Mouse (Mus musculus) liver, embryonic 15.5 days (tissue): ENCODE data around the gene Diras2. TPM values are rescaled to one million over a fixed set of nuclear protein-coding genes. Genes with fewer than 3 reads are reported as not detected.
"Not testable (repeated sequence)": the region's sequence is repeated elsewhere in the genome, so short reads cannot be mapped to it uniquely, and the experiment has no call there.

Source experiments
- ATAC-seq: fragments of 200-750 bp; cut with Nextera tagmentation; 2 replicates; pipeline ENCODE4 v1.8.0; 2017; ENCODE audit warnings: moderate number of reproducible peaks, mild to moderate bottlenecking, moderate library complexity; ENCODE audit not compliant: insufficient read depth
- H3K27ac ChIP-seq: fragments of 300-500 bp; sonication (generic); replicated peaks from 2 replicates; pipeline ENCODE4 v1.5.1; 2015; ENCODE audit warnings: mild to moderate bottlenecking, inconsistent platforms
- H3K27me3 ChIP-seq: fragments of 300-500 bp; sonication (generic); 2 replicates; pipeline ENCODE4 v1.6.1; 2015; ENCODE audit warnings: mild to moderate bottlenecking, inconsistent platforms
- H3K36me3 ChIP-seq: fragments of 300-500 bp; sonication (generic); replicated peaks from 2 replicates; pipeline ENCODE4 v1.6.1; 2015; ENCODE audit warnings: moderate library complexity, mild to moderate bottlenecking, inconsistent platforms
- H3K4me1 ChIP-seq: fragments of 300-500 bp; sonication (generic); replicated peaks from 2 replicates; pipeline ENCODE4 v1.6.1; 2015; ENCODE audit warnings: inconsistent platforms
- H3K4me2 ChIP-seq: fragments of 300-500 bp; sonication (generic); 2 replicates; pipeline ENCODE4 v1.6.1; 2015; ENCODE audit warnings: moderate library complexity, mild to moderate bottlenecking, inconsistent platforms
- H3K4me3 ChIP-seq: fragments of 300-500 bp; sonication (generic); replicated peaks from 2 replicates; pipeline ENCODE4 v1.5.1; 2015; ENCODE audit warnings: mild to moderate bottlenecking, inconsistent platforms
- H3K9ac ChIP-seq: fragments of 300-500 bp; sonication (generic); 2 replicates; pipeline ENCODE4 v1.6.1; 2015; ENCODE audit warnings: moderate library complexity, mild to moderate bottlenecking, inconsistent platforms
- H3K9me3 ChIP-seq: fragments of 300-500 bp; sonication (generic); replicated peaks from 2 replicates; pipeline ENCODE4 v1.6.1; 2016; ENCODE audit warnings: inconsistent platforms
- WGBS: fragments of 180-500 bp; shearing (Covaris S2); methylation state at CpG from one replicate; pipeline ENCODE4 v1.1.7; 2015; ENCODE audit warnings: mixed read lengths; ENCODE audit not compliant: insufficient replicate concordance; 5-methylcytosine and 5-hydroxymethylcytosine counted together
- polyA plus RNA-seq: library from polyadenylated mRNA; unstranded; fragments of >200 nt; fragmentation: Nextera tagmentation; extraction: Ambion mirVana; gene quantifications from 2 replicates; pipeline ENCODE4 v1.2.1, GENCODE M21; 2015

Gene Diras2
- polyA plus RNA-seq, 1 experiment from 2014 or later, result 0.05 TPM

DNA sequence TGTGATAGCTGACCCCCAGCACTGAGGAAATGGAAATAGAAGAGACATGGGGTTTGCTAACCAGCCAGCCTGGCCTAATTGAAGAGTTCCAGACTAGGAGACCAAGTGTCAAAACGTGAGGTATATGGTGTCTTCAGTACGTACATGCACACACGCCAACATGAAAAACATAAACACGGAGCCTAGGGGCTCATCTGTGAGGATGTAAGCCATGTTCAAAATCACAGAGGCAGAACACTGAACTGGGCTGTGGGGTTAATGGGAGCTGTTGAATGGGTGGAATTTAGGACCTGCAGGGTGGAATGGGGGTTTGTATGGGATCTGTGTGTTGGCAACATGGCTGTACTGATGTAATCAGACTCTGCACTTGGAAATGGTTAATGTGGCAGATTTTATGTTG lies 14.5 kb downstream of the Diras2 start:
- 68% methylated on average over 4 of the region's 4 CpGs for WGBS
- Histone ChIP-seq H3K4me1 (no peaks in the 10 kb centered on the region), H3K9ac (no peak overlapping the region), H3K36me3 (no peaks in the 10 kb centered on the region), H3K4me3 (no peak overlapping the region), H3K27ac (no peak overlapping the region), H3K4me2 (no peak overlapping the region), H3K27me3 (no peaks in the 10 kb centered on the region), H3K9me3 (no peaks in the 10 kb centered on the region)
- no peak for ATAC-seq

DNA sequence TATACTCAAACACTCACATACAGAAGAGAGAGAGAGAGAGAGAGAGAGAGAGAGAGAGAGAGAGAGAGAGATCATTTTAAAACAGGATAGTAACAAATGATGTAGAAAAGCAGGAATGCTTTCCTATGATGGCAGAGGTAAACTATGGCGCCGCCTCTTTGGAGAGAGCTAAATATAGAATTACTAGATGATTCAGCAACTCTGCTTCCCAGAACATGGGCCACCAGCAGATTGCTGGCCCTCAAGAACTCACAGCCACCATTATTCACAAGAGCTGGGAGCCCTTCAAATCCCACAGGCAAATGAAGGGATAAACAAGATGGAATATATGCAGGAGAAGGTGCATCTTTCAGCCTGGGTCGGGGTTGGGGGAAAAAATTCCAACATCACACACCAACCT lies 15.0 kb downstream of the Diras2 start:
- no peak overlapping the region for H3K4me2 ChIP-seq
- ATAC-seq, result no peak
- H3K4me3 ChIP-seq, result no peak overlapping the region
- H3K27ac ChIP-seq, result no peak overlapping the region
- no peak overlapping the region for H3K9ac ChIP-seq
- H3K9me3 ChIP-seq, result no peaks in the 10 kb centered on the region
- H3K4me1 ChIP-seq, result no peaks in the 10 kb centered on the region
- WGBS, result 50% methylated on average over 3 of the region's 3 CpGs
- no peaks in the 10 kb centered on the region for H3K27me3 ChIP-seq
- no peaks in the 10 kb centered on the region for H3K36me3 ChIP-seq

GRCm38 (mm10) chr13:52513554-52513953 lies 17.5 kb downstream of the Diras2 start:
- H3K4me1 ChIP-seq, result no peaks in the 10 kb centered on the region
- WGBS, result 55% methylated on average over 3 of the region's 3 CpGs
- H3K27me3 ChIP-seq, result no peaks in the 10 kb centered on the region
- no peak overlapping the region for H3K27ac ChIP-seq
- H3K36me3 ChIP-seq, result no peaks in the 10 kb centered on the region
- no peak overlapping the region for H3K9ac ChIP-seq
- no peak overlapping the region for H3K4me3 ChIP-seq
- no peak for ATAC-seq
- no peak overlapping the region for H3K4me2 ChIP-seq
- no peaks in the 10 kb centered on the region for H3K9me3 ChIP-seq

DNA sequence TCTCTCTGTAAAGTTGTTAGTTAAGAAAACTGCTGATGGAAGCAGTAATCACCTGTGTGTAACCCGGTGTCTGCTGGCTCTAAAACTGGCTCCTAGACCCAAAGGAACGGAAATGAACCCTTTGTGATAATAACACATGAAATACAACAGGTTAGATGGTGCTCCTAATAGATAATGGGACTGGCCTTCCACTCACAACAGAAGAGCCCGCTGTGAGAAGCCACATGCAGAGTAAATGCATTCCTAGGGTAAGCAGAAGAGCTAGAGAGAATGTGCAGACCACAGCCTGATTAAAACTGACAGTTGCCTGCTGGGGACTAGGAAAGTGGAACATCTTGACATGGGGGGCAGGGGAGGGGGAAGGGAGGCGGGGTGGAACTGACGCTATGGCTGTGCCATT lies 18.7 kb downstream of the Diras2 start:
- H3K9me3 ChIP-seq, result no peaks in the 10 kb centered on the region
- H3K4me1 ChIP-seq, result no peaks in the 10 kb centered on the region
- 31% methylated on average over 5 of the region's 5 CpGs for WGBS
- no peak for ATAC-seq
- H3K4me3 ChIP-seq, result no peak overlapping the region
- no peak overlapping the region for H3K4me2 ChIP-seq
- H3K36me3 ChIP-seq, result no peaks in the 10 kb centered on the region
- no peak overlapping the region for H3K27ac ChIP-seq
- H3K9ac ChIP-seq, result no peak overlapping the region
- H3K27me3 ChIP-seq, result no peaks in the 10 kb centered on the region

DNA sequence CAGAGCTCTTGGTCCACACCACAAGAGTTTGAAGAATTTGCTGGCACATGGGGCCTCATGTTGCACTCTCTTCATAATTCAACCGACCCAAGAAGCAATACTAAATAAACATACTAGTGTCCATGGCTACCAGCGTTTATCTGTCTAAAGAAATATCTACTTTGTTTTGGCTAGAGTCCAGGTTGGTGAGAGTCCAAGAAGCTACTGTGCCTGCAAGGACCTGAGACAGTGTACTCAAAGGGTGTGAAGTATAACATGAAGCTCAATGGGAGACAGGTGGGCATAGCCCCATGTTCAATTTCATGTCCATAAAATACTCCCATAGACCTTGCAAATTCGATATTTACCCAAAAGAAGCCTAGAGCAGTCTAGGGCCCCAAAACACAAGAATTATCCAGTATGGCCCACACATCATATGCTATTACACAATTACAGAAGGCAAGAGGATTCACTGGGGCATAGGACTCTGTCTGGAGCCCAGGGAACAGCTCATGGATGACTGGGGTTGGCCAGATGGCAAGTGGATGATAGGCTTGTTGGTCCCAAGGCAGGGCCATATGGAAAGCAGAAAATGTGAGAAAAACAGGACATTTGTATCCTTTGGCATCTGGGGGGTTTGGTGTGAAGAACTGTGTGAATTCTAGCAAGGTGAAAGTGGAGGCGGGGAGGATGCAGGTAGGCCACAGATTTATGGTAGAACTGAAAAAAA lies 20.8 kb downstream of the Diras2 start:
- H3K4me2 ChIP-seq, result no peak overlapping the region
- H3K27me3 ChIP-seq, result no peaks in the 10 kb centered on the region
- H3K36me3 ChIP-seq, result no peaks in the 10 kb centered on the region
- H3K4me3 ChIP-seq, result no peak overlapping the region
- ATAC-seq, result no peak
- no peak overlapping the region for H3K9ac ChIP-seq
- no peaks in the 10 kb centered on the region for H3K9me3 ChIP-seq
- 60% methylated on average over 4 of the region's 4 CpGs for WGBS
- H3K4me1 ChIP-seq, result no peaks in the 10 kb centered on the region
- H3K27ac ChIP-seq, result no peak overlapping the region

DNA sequence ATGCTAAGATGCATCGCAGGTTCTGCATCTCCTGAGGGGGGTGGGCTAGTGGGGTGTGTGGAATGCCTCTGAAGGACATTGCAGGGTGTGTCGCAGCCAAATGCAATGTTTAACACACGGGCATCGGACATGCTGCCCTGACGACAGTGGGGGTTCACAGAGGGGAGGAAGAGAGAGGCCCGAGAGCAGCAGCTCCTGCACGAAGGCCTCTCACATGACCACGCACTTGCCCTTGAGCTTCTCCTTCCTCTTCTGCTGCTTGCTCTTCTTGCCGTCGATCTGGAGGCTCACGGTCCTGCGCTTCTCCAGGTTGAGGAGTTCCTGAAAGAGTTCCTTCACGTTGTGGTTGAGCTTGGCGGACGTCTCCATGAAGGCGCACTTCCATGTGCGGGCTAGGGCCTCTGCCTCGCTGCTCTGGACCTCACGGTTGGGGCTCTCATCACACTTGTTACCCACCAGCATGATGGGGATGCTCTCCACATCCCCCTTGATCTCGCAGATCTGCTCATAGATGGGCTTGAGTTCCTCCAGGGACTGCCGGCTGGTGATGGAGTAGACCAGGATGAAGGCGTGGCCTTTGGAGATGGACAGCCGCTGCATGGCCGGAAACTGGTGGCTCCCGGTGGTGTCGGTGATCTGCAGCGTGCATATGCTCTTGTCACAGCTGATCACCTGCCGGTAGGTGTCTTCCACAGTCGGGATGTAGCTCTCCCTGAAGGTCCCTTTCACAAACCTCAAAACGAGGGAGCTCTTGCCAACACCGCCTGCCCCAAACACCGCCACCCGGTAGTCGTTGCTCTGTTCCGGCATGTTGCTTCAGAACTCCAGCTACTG lies 23.4 kb downstream of the Diras2 start:
- H3K4me3 ChIP-seq, result no peak overlapping the region
- no peaks in the 10 kb centered on the region for H3K9me3 ChIP-seq
- ATAC-seq, result no peak
- H3K4me1 ChIP-seq, result no peaks in the 10 kb centered on the region
- WGBS, result 62% methylated on average over 35 of the region's 35 CpGs
- no peaks in the 10 kb centered on the region for H3K27me3 ChIP-seq
- no peak overlapping the region for H3K27ac ChIP-seq
- no peak overlapping the region for H3K4me2 ChIP-seq
- no peak overlapping the region for H3K9ac ChIP-seq
- no peaks in the 10 kb centered on the region for H3K36me3 ChIP-seq

DNA sequence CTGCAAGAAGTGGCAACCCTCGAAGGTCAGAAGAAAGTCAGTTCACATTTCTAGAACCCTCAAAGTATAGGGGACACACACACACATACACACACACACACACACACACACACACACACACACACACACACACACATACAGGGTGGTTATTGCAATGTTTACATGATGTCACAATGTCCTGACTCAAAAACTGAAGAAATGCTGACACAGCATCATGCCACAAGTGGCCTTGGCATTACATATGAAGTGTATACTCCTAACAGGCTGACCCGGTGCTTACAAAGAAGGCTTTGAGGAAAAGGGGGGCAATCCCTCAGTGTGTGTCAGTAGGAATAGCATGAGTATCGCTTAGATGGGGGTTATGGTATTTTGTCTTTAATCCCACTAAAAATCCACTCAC lies 24.3 kb downstream of the Diras2 start:
- 54% methylated on average over 3 of the region's 3 CpGs for WGBS
- not testable (repeated sequence) for H3K4me1 ChIP-seq, H3K4me3 ChIP-seq, ATAC-seq, H3K27ac ChIP-seq, H3K4me2 ChIP-seq, H3K9ac ChIP-seq, H3K27me3 ChIP-seq, H3K36me3 ChIP-seq, H3K9me3 ChIP-seq

- not testable (repeated sequence) for H3K9me3 ChIP-seq, H3K4me3 ChIP-seq, H3K27me3 ChIP-seq, ATAC-seq, H3K27ac ChIP-seq, H3K4me1 ChIP-seq, H3K9ac ChIP-seq, H3K4me2 ChIP-seq, H3K36me3 ChIP-seq
- WGBS, result 40% methylated on average over 5 of the region's 5 CpGs
Measured at GRCm38 (mm10) chr13:52505683-52506285, 25.3 kb downstream of the Diras2 start.

DNA sequence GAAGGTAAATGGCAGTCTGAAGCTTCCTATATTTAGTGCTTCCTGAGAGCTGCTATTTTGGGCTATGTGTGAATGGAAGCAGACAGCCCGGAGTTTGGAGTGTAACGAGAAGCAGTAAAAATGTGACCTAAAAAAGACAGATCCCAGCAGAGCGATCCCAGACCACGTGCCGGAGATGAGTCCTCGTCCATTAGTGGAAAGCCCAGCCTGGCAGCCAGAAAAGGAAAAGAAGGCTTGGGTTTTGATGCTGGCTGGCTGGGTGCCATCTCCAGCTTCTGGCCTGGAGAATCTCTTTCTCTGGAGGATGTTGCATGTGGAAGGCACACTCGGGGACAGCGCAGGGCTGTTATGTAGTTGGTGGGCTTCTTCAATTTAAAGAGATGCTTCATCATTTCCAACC lies 29.4 kb downstream of the Diras2 start:
- Histone ChIP-seq H3K4me1 (no peaks in the 10 kb centered on the region), H3K9me3 (no peaks in the 10 kb centered on the region), H3K4me2 (no peak overlapping the region), H3K36me3 (no peaks in the 10 kb centered on the region), H3K27ac (no peak overlapping the region), H3K27me3 (no peaks in the 10 kb centered on the region), H3K4me3 (no peak overlapping the region), H3K9ac (no peak overlapping the region)
- ATAC-seq, result no peak
- WGBS, result 50% methylated on average over 8 of the region's 8 CpGs

DNA sequence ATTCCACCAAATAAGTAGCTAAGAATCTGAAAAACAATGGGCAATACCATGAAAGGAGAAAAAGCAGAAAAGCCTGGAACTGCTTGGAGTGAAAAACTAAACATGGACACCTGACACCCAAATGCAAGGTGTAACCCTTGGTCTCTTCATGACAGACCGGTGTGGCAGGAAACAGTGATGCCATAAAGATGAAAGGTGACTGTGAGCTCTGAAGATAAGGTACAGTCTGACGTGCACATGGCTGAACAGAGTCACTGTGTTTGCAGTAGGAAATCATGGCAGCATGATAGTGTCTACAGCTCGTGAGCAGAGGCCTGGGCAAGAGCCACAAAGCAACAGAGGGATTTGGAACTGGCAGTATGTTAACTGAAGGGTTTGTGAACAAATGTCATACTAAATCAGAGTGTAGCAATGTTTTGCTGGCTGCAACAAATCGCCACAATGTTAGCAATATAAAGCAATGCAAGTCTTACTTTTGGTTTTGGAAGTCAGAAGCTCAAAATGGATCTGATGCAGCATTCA lies 34.0 kb downstream of the Diras2 start:
- ATAC-seq, result no peak

DNA sequence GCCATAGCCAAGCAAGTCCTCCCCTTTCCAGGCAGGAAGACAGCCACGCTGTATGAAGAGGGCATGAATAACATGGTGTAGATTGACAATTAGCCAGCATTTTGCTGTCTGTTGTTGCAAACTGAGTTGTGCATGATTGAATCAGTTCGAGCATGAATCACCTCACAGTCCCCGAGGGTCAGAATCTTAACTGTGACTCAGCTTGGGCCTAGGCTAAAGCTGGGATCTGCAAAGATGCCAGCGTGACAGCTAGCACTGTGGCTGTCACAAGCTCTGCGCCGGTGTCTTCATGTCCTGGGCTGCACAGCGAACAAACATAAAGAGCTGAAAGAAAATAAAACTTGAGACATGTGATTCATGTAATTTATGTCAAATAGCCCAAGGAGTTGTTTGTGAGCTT lies 42.3 kb downstream of the Diras2 start:
- no peak overlapping the region for H3K4me2 ChIP-seq
- no peaks in the 10 kb centered on the region for H3K9me3 ChIP-seq
- ATAC-seq, result no peak
- H3K4me3 ChIP-seq, result no peak overlapping the region
- WGBS, result 68% methylated on average over 7 of the region's 7 CpGs
- H3K36me3 ChIP-seq, result no peaks in the 10 kb centered on the region
- H3K27me3 ChIP-seq, result no peaks in the 10 kb centered on the region
- H3K4me1 ChIP-seq, result no peaks in the 10 kb centered on the region
- no peak overlapping the region for H3K27ac ChIP-seq
- no peak overlapping the region for H3K9ac ChIP-seq

More for the DNA sequence above, 34.0 kb downstream of the Diras2 start:
- WGBS, result 25% methylated on average over 4 of the region's 4 CpGs
- H3K4me1 ChIP-seq, result no peaks in the 10 kb centered on the region
- H3K27ac ChIP-seq, result no peak overlapping the region
- no peaks in the 10 kb centered on the region for H3K27me3 ChIP-seq
- no peak overlapping the region for H3K9ac ChIP-seq
- H3K4me2 ChIP-seq, result no peak overlapping the region
- H3K4me3 ChIP-seq, result no peak overlapping the region
- no peaks in the 10 kb centered on the region for H3K36me3 ChIP-seq
- no peaks in the 10 kb centered on the region for H3K9me3 ChIP-seq
